Mouse (Mus musculus): ENCODE results near the gene Pcp2. TPM values are rescaled to one million over a fixed set of nuclear protein-coding genes. Genes with fewer than 3 reads are reported as not detected.

Gene Pcp2
- polyA plus RNA-seq, 1 experiment from 2014 or later: 0.37 TPM

DNA sequence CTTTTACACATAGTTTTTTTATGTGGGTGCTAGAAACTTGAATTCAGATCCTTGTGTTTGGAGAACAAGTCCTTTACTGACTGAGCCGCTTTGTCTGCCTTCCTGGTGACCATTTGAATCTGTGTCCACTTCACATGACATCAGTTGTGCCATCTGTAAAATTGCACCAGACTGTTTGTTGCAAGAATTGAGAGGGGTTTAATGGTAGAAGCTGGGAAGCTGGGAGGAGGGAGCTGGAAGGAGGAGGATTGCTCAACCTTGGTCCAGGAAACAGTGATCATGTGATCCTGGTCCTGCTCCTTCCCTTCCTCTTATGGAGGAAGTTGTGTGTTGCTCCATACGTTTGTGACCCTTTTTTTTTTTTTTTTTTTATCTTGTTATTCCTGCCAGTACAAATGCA lies 22.9 kb upstream of the Pcp2 start:
- H3K9me3 ChIP-seq: no peaks in the 10 kb centered on the region
- no peak for ATAC-seq (ENCODE audit: low FRiP score, low read depth)
- H3K4me1 ChIP-seq: no peaks in the 10 kb centered on the region
- 70% methylated on average over 2 of the region's 2 CpGs for whole genome bisulfite sequencing
- no peak overlapping the region for H3K27ac ChIP-seq
- H3K27me3 ChIP-seq (replicated peaks): 0 out of 2 replicates have a peak, but pooled peaks cover 2% of the 10 kb centered on the region
- H3K4me2 ChIP-seq (replicated peaks): no peak overlapping the region
- no peak overlapping the region for H3K4me3 ChIP-seq
- H3K36me3 ChIP-seq: no peaks in the 10 kb centered on the region
- H3K9ac ChIP-seq: no peak overlapping the region

GRCm38 (mm10) chr8:3647561-3647960 lies 22.2 kb upstream of the Pcp2 start:
- no peak overlapping the region for H3K4me3 ChIP-seq
- no peaks in the 10 kb centered on the region for H3K36me3 ChIP-seq
- WGBS: 85% methylated on average over 4 of the region's 4 CpGs
- no peak overlapping the region for H3K27ac ChIP-seq
- no peak overlapping the region for H3K9ac ChIP-seq
- H3K27me3 ChIP-seq (replicated peaks): 0 out of 2 replicates have a peak, but pooled peaks cover 2% of the 10 kb centered on the region
- no peaks in the 10 kb centered on the region for H3K9me3 ChIP-seq
- H3K4me1 ChIP-seq: no peaks in the 10 kb centered on the region
- no peak overlapping the region for H3K4me2 ChIP-seq (replicated peaks)
- no peak for ATAC-seq (ENCODE audit: low FRiP score, low read depth)

DNA sequence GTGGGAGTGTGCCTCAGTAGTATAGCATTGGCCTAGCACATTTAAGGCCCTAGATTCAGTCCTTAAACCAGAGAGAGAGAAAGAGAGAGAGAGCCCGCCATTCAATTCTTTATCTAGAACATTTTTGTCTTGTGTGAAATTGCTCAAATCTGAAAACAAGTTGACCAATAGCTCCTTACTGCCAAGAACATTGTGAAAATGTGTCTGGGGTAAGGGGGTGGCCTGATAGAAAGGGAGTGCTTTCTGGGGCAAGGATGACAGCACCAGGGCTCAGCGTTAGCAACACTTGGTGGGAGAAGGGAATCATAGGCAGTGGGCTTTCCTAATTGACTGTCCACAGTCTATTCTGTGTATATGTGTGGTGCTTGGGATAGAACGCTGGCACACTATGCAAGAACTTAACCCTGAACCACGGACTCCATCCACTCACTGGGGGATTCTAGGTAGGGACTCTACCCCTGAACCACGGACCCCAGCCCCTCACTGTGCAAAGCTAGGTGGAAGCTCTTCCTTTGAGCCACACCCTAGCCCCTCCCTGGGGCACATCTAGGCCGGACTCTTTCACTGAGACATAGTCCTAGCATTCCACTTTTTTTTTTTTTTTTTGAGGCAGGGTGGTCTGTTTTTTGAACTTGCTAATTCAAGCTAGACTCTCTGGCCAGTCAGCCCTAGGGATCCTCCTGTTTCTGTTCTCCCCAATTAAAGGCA lies 21.6 kb upstream of the Pcp2 start:
- no peak overlapping the region for H3K4me2 ChIP-seq (replicated peaks)
- H3K9ac ChIP-seq: no peak overlapping the region
- no peaks in the 10 kb centered on the region for H3K4me1 ChIP-seq
- ATAC-seq (ENCODE audit: low FRiP score, low read depth): no peak
- H3K9me3 ChIP-seq: no peaks in the 10 kb centered on the region
- no peaks in the 10 kb centered on the region for H3K36me3 ChIP-seq
- no peak overlapping the region for H3K4me3 ChIP-seq
- WGBS: 86% methylated on average over 6 of the region's 6 CpGs
- 0 out of 2 replicates have a peak, but pooled peaks cover 2% of the 10 kb centered on the region for H3K27me3 ChIP-seq (replicated peaks)
- H3K27ac ChIP-seq: no peak overlapping the region

DNA sequence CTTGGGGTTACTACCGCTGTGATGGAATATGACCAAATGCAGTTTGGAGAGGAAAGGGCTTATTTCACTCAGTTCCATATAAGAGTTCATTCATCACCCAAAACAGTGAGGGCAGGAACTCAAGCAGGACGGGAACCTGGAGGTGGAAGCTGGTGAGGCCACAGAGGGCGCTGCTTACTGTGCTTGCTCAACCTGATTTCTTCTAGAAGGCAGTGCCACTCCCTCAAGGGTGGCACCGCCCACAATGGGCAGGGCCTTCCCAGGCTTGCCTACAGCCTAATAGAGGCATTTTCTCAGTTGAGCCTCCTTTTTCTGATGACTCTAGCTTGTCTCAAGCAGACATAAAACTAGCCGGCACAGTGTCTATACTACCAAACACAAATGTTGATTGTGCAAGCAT lies 20.5 kb upstream of the Pcp2 start:
- Histone ChIP-seq H3K36me3 (no peaks in the 10 kb centered on the region), H3K4me1 (no peaks in the 10 kb centered on the region), H3K4me2 (replicated peaks) (no peak overlapping the region), H3K9me3 (no peaks in the 10 kb centered on the region), H3K27ac (no peak overlapping the region), H3K27me3 (replicated peaks) (0 out of 2 replicates have a peak, but pooled peaks cover 2% of the 10 kb centered on the region), H3K4me3 (no peak overlapping the region), H3K9ac (no peak overlapping the region)
- no peak for ATAC-seq (ENCODE audit: low FRiP score, low read depth)
- 30% methylated on average over 5 of the region's 5 CpGs for WGBS

- no peak overlapping the region for H3K27ac ChIP-seq
- no peaks in the 10 kb centered on the region; the same call in 1 of the 2 replicates for H3K36me3 ChIP-seq
- peak; percentile 27; the same call in 1 of the 2 replicates for ATAC-seq (ENCODE audit: low FRiP score, low read depth)
- H3K4me1 ChIP-seq: peaks cover 7% of the 10 kb centered on the region; the same call in 1 of the 2 replicates
- peak overlapping the region; percentile 44; the same call in 1 of the 2 replicates for H3K9ac ChIP-seq
- peaks cover 4% of the 10 kb centered on the region; the same call in 1 of the 2 replicates for H3K27me3 ChIP-seq (replicated peaks)
- H3K4me2 ChIP-seq (replicated peaks): peak overlapping the region; percentile 68
- 27% methylated on average over 8 of the region's 8 CpGs for WGBS
- no peaks in the 10 kb centered on the region for H3K9me3 ChIP-seq
- H3K4me3 ChIP-seq: peak overlapping the region; percentile 40
Observed at GRCm38 (mm10) chr8:3631478-3631875, 6.1 kb upstream of the Pcp2 start.

- H3K9me3 ChIP-seq: no peaks in the 10 kb centered on the region
- H3K4me3 ChIP-seq: peak within 1 kb of the TSS; percentile 40
- H3K4me2 ChIP-seq (replicated peaks): peak within 1 kb of the TSS; percentile 68
- peaks cover 4% of the 10 kb centered on the region; the same call in 1 of the 2 replicates for H3K27me3 ChIP-seq (replicated peaks)
- WGBS: 5% methylated on average over 47 of the region's 47 CpGs
- H3K36me3 ChIP-seq: no peaks in the 10 kb centered on the region
- peak within 1 kb of the TSS; percentile 44 for H3K9ac ChIP-seq
- H3K27ac ChIP-seq: no peak within 1 kb of the TSS
- peak; percentile 68 for ATAC-seq (ENCODE audit: low FRiP score, low read depth)
- peaks cover 7% of the 10 kb centered on the region; the same call in 1 of the 2 replicates for H3K4me1 ChIP-seq
Observed at GRCm38 (mm10) chr8:3630647-3631477, 5.5 kb upstream of the Pcp2 start, which contains the start of gene Stxbp2. Gene Stxbp2, plus strand, starts transcription at chr8:3630955.

- H3K27me3 ChIP-seq (replicated peaks): peaks cover 4% of the 10 kb centered on the region; the same call in 1 of the 2 replicates
- ATAC-seq (ENCODE audit: low FRiP score, low read depth): no peak
- peaks cover 7% of the 10 kb centered on the region; the same call in 1 of the 2 replicates for H3K4me1 ChIP-seq
- no peak overlapping the region for H3K9ac ChIP-seq
- no peaks in the 10 kb centered on the region for H3K9me3 ChIP-seq
- no peak overlapping the region for H3K4me2 ChIP-seq (replicated peaks)
- 34% methylated on average over 5 of the region's 5 CpGs for WGBS
- H3K4me3 ChIP-seq: no peak overlapping the region
- H3K27ac ChIP-seq: no peak overlapping the region
- no peaks in the 10 kb centered on the region for H3K36me3 ChIP-seq
Observed at GRCm38 (mm10) chr8:3628014-3628413, 2.7 kb upstream of the Pcp2 start.

DNA sequence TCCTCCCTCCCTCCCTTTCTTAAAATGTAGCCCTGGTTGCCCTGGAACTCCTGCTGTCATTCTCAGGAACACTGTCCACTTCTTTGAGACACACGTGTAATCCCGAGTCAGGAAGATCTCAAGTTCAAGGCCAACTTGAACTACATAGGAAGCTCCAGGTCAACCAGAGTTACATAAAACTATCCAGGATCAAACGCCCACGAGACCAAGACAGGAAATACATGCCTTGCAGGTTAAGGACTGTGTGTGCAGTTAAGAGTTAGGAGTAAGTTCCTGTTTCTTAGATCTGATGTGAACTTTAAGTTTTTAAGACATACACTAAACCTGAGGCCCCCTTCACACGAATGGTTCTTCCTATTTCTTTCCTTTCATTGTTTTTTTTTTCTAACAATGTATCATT lies 1.6 kb upstream of the Pcp2 start:
- H3K36me3 ChIP-seq: no peaks in the 10 kb centered on the region
- H3K4me3 ChIP-seq: no peak overlapping the region
- no peak overlapping the region for H3K4me2 ChIP-seq (replicated peaks)
- H3K27me3 ChIP-seq (replicated peaks): peaks cover 4% of the 10 kb centered on the region; the same call in 1 of the 2 replicates
- no peak overlapping the region for H3K9ac ChIP-seq
- H3K27ac ChIP-seq: no peak overlapping the region
- peaks cover 13% of the 10 kb centered on the region for H3K4me1 ChIP-seq
- 63% methylated on average over 5 of the region's 5 CpGs for WGBS
- no peaks in the 10 kb centered on the region for H3K9me3 ChIP-seq
- ATAC-seq (ENCODE audit: low FRiP score, low read depth): no peak

DNA sequence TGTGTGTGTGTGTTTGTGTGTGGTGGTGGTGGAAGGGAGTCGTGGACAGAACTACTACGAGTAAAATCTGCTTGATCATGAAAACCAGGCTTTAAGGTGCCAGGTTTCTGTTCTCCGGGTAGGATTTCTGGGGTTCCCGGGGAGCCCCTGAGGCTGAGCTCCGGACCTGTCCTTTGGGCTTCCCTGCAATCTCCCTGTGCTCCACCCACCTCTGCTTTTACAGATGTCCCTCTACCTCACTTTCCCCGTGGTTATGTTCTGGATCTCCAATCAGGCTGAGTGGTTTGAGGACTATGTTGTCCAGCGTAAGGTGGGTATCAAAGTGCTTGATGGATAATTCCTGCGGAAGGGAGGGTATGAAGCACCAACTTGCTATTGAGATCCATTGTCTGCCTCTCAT lies 3.2 kb downstream of the Pcp2 start:
- Histone ChIP-seq H3K4me1 (peaks cover 17% of the 10 kb centered on the region), H3K9ac (peak overlapping the region; percentile 67), H3K4me3 (peak overlapping the region; percentile 82), H3K27me3 (replicated peaks) (no peaks in the 10 kb centered on the region), H3K4me2 (replicated peaks) (peak overlapping the region; percentile 65), H3K27ac (no peak overlapping the region), H3K36me3 (peaks cover 17% of the 10 kb centered on the region), H3K9me3 (no peaks in the 10 kb centered on the region)
- WGBS: 70% methylated on average over 8 of the region's 8 CpGs
- no peak for ATAC-seq (ENCODE audit: low FRiP score, low read depth)

DNA sequence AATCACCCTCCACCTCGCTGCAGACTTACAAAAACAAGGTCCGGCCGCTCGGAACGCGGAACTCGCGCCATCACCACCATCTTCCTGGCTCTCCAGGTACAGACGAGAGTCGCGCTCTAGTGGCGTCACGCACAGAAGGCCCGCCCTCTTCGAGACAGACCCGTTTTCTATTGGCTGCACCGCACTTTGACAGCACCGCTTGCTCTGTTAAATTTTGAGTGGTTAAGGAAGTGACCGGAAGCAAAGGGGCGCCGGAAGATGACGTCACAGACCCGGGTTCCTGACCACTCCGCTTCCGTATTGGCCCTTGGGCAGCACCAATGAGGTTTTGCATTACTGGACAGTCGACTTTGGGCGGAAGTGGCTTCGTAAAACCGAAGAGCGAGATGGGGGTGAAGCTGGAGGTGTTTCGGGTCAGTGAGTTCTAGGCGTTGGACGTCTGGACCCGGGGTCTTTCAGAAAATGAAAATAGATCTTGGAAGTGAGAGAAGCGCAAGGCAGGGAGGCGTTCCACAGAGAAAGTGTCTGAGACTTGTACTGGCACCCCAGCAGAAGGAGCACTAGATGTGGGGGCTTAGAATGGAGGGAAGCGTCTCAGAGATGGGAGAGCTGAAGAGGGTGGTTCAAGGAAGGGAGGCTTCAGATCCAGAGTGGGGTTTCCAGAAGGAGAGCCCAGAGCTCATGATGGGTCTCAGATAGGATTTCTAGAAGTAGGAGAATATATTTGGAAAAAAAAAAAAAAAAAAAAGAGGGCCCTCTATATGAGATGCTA lies 4.0 kb downstream of the Pcp2 start, which contains the start of the genes Xab2 and Pet100:
Gene Xab2, minus strand, starts transcription at position 118 of the 772 bp plus-strand sequence.
Gene Pet100, plus strand, starts transcription at position 350 of the 772 bp plus-strand sequence.
- Histone ChIP-seq H3K27me3 (replicated peaks) (no peaks in the 10 kb centered on the region), H3K4me3 (peak within 1 kb of the TSS; percentile 82), H3K27ac (no peak within 1 kb of the TSS), H3K36me3 (peaks cover 23% of the 10 kb centered on the region), H3K9ac (peak within 1 kb of the TSS; percentile 72), H3K4me1 (peaks cover 17% of the 10 kb centered on the region), H3K4me2 (replicated peaks) (peak within 1 kb of the TSS; percentile 80), H3K9me3 (no peaks in the 10 kb centered on the region)
- ATAC-seq (ENCODE audit: low FRiP score, low read depth): peak; percentile 97
- WGBS: under 1% methylated on average over 37 of the region's 37 CpGs

- Histone ChIP-seq H3K4me1 (no peaks in the 10 kb centered on the region), H3K9ac (no peak overlapping the region), H3K4me2 (replicated peaks) (no peak overlapping the region), H3K4me3 (no peak overlapping the region), H3K27me3 (replicated peaks) (no peaks in the 10 kb centered on the region), H3K9me3 (no peaks in the 10 kb centered on the region), H3K36me3 (peaks cover 91% of the 10 kb centered on the region), H3K27ac (no peak overlapping the region)
- 87% methylated on average over 6 of the region's 6 CpGs for WGBS
- no peak for ATAC-seq (ENCODE audit: low FRiP score, low read depth)
Observed at GRCm38 (mm10) chr8:3609816-3610150, 15.6 kb downstream of the Pcp2 start.
